Mouse (Mus musculus): Measurements from ENCODE around the gene Polr2h.

- TF ChIP-seq USF1 (IDR thresholded peaks at IDR 0.05; ENCODE audit: low read depth, low read length), result no peak
- no peak for TF ChIP-seq UBTF (IDR thresholded peaks at IDR 0.05; ENCODE audit: low read depth, low read length)
- no peak for TF ChIP-seq POLR2AphosphoS2 (IDR thresholded peaks at IDR 0.05; ENCODE audit: low read depth, low read length)
Measured at GRCm38 (mm10) chr16:20765244-20765643, 47.8 kb downstream of the Polr2h start.
